Mouse (Mus musculus) olfactory bulb, adult 2 months (tissue): Measurements from ENCODE around the gene Grm3. TPM values are rescaled to one million over a fixed set of nuclear protein-coding genes. Genes with fewer than 3 reads are reported as not detected.

ENCODE experiments used
- H3K27ac ChIP-seq: fragments of 200-500 bp; 2 replicates; pipeline ENCODE4 v1.5.1; 2012; ENCODE audit warnings: low read depth, low read length; ENCODE audit not compliant: insufficient read depth
- H3K4me1 ChIP-seq: fragments of 200-500 bp; 2 replicates; pipeline ENCODE4 v1.6.1; 2012; ENCODE audit warnings: low read length; ENCODE audit not compliant: control insufficient read depth, insufficient read depth
- H3K4me3 ChIP-seq: fragments of 200-500 bp; 2 replicates; pipeline ENCODE4 v1.5.1; 2012; ENCODE audit warnings: mild to moderate bottlenecking, low read depth, low read length, moderate library complexity; ENCODE audit not compliant: insufficient read depth
- CTCF ChIP-seq: fragments of 200-500 bp; IDR thresholded peaks from 2 replicates; pipeline ENCODE4 v1.5.1; 2012; ENCODE audit warnings: low read depth, mild to moderate bottlenecking, low read length, moderate library complexity; ENCODE audit not compliant: insufficient read depth
- POLR2A ChIP-seq: fragments of 200-500 bp; IDR thresholded peaks from 2 replicates; pipeline ENCODE4 v1.6.1; 2012; ENCODE audit warnings: mild to moderate bottlenecking, low read depth, low read length, moderate library complexity; ENCODE audit not compliant: insufficient read depth
- WGBS: fragments of 180-500 bp; shearing (Covaris S2); methylation state at CpG from one replicate; pipeline ENCODE4 v1.1.7; 2018; 5-methylcytosine and 5-hydroxymethylcytosine counted together
- polyA plus RNA-seq: library from polyadenylated mRNA; stranded (reverse); fragments of >200 nt; gene quantifications from 2 replicates; pipeline ENCODE4 v1.2.4, GENCODE M21; 2012; ENCODE audit warnings: low replicate concordance; ENCODE audit not compliant: missing spikeins, insufficient read depth, insufficient read length

Gene Grm3
- polyA plus RNA-seq, 1 experiment = not detected

DNA sequence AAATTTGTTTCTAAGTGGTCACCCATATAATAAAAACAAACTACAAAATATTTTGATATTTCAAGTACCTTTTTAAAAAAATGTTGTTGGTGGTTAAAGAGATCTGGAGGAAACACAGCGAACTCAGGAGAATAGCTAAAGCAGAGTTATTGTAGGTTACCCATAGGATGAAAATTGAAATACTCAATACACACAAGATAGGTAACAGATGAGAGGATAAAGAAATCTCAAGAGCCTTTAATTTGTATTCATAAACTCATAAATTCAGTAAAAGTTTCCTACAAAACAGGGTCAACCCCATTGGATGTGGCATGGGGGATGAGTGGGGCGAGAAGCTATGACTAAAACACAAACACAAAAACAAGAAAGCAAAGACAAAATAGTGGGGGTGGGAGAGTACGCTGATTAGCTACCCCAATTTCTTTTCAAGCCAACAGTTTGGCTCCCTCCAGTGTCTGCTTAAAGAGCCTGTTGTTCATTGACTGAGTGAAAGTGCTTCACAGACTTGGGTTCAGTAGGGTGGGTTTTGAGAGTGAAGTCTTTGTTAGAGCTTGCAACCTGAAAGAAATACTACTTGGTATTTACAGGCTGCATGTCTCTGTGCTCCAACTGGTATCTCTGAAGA lies 21.5 kb downstream of the Grm3 start:
- H3K27ac ChIP-seq = no peak overlapping the region
- no peak for TF ChIP-seq POLR2A
- TF ChIP-seq CTCF = no peak
- no peak overlapping the region for H3K4me3 ChIP-seq
- WGBS = 47% methylated on average over 3 of the region's 3 CpGs
- no peaks in the 10 kb centered on the region for H3K4me1 ChIP-seq

DNA sequence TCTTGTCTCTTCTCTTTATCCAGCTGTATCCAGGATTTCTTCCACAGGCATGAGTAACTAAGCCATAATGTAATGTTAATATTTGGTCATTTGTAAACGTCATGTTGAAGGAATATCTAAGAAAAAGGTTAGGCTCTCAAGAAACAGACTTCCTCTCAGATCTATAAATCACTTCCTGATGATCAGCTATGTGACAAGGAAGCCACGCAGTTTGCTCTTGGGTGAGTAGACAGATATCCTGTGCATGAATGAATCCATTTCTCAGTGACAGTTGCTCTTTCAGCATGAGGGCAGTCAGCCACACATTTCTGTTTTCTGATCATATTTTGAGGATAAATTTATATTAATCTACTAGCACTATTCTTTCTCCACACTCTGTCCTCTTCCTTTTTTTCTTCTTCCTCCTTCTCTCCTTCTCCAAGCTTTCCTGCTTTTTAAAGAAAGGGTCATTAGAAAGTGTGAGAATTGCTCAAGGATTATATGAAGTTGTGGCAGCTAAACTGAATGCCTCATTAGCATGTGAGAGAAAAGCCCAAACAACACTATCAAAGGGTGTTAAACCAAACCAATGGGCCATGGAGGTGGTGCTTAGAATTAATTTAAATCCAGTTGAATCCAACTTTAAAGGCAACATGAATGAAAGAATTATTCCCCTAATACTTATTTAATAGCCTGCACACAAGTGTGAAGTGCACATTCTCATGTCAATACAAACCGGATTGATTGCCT lies 22.1 kb downstream of the Grm3 start:
- TF ChIP-seq CTCF = no peak
- TF ChIP-seq POLR2A = no peak
- Histone ChIP-seq H3K4me3 (no peak overlapping the region), H3K27ac (no peak overlapping the region), H3K4me1 (no peaks in the 10 kb centered on the region)
- 34% methylated on average over 3 of the region's 3 CpGs for WGBS

DNA sequence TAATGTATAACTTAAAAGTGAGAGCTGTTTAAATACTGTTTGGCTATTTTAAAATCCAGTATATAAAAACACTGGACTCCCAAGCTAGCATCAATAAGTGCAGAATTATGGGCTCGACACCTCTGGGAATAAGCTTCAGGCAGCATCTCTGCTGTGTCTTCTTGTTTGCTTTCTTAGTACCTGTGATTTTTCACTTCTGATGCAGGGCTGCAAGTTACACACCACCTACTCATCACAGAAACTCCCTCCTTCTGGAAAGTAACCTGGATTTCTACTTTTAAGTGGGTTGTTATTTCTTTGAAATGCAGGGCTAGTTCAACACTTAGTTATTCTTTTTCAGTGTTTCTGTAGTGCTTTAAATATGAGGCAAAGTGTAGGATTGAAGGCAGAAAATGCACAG lies 32.6 kb downstream of the Grm3 start:
- H3K4me1 ChIP-seq = no peaks in the 10 kb centered on the region
- TF ChIP-seq CTCF (no peak), POLR2A (no peak)
- whole genome bisulfite sequencing = 82% methylated on average over 1 of the region's 1 CpGs
- no peak overlapping the region for H3K4me3 ChIP-seq
- H3K27ac ChIP-seq = no peak overlapping the region

DNA sequence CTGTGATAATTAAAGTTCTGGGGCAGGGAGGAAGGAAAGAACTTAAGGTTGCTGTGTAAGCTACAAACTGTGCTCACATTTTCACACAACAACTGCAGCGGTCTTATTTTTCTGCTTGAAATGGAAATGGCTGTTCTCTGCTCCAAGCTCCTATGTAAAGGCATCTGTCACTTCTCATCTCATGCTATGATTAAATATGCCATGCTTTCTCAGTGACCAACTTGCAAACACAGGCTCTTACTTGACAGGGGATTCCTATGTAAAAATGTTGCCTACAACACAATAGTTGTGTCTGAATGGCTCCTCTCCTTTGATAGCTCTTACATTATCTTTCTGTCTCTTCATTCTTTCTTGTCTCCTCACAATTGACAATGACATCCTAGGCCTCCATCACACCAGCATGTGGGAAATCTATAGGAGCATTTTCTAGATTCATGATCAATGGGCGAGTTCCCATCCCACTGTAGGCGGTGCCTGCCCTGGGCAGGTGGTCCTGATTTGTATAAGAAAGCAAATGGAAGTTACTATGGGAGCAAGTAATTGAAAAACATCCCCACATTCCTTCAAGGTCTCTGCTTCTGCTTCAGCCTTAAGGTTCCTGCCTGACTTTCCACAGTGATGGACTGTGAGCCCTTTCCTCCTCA lies 34.2 kb downstream of the Grm3 start:
- no peak overlapping the region for H3K27ac ChIP-seq
- H3K4me3 ChIP-seq = no peak overlapping the region
- TF ChIP-seq POLR2A = no peak
- TF ChIP-seq CTCF = no peak
- H3K4me1 ChIP-seq = no peaks in the 10 kb centered on the region
- 73% methylated on average over 3 of the region's 3 CpGs for WGBS

DNA sequence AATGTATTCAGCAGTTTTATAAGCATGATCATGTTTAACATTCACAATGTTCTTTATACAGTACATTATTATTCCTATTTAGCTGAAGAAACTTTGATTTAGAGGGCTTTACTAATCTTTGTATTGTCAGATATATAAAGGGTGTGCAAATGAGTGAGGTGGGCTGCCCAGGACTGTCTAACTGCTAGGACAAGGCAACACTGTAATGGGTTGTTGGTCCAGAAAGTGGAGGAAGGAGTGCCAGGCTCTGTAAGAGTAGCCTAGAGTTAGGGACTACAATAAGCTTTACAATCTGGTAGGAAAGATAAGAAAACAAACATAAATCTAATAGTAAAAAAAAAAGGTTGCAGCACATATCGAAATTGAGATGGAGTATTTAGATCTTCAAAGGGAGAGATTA lies 34.8 kb downstream of the Grm3 start:
- no peak for TF ChIP-seq POLR2A
- TF ChIP-seq CTCF = no peak
- no peaks in the 10 kb centered on the region for H3K4me1 ChIP-seq
- 19% methylated on average over 1 of the region's 1 CpGs for WGBS

DNA sequence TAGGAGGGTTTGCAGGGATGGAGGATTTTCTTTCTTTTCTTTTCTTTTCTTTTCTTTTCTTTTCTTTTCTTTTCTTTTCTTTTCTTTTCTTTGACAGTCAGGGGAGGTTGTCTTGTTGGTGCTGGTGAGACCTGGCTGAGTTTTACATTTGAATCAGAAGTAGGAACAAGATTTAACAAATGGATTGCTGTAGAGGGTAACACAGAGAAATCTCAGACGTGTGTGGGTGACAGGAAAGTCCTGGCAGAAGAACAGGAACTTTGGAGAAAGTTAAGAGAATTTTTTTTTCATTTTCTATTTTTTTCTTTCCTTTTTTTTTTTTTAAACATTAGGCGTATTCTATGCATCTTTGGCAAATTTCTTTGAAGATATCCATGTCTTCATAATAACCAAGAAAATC lies 41.8 kb downstream of the Grm3 start:
- TF ChIP-seq POLR2A (no peak), CTCF (no peak)
- Histone ChIP-seq H3K27ac (no peak overlapping the region), H3K4me3 (no peak overlapping the region), H3K4me1 (no peaks in the 10 kb centered on the region)
- WGBS = 78% methylated on average over 2 of the region's 2 CpGs

More for the DNA sequence above, 34.8 kb downstream of the Grm3 start:
- H3K4me3 ChIP-seq = no peak overlapping the region
- H3K27ac ChIP-seq = no peak overlapping the region

DNA sequence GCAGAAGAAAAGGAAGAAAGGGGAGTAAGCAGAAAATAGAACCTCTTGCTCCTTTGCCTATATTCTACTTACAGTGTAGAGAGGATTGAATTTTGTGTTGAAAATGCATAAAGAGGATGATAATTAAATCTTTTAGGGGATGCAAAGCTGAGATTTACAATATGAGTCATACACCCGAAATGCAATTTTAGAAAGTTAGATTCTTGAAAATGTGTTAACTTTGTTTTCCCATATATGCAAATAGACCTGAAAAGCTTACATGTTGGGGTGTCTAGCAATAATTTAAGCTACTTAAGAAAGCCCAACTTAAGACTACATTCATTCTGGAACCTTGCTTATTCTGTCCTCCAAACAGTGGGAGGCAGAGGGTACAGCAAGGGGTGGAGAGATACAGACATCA lies 56.0 kb downstream of the Grm3 start:
- WGBS = 61% methylated on average over 1 of the region's 1 CpGs
- Histone ChIP-seq H3K4me1 (no peaks in the 10 kb centered on the region), H3K27ac (no peak overlapping the region), H3K4me3 (no peak overlapping the region)
- TF ChIP-seq CTCF = no peak
- no peak for TF ChIP-seq POLR2A

DNA sequence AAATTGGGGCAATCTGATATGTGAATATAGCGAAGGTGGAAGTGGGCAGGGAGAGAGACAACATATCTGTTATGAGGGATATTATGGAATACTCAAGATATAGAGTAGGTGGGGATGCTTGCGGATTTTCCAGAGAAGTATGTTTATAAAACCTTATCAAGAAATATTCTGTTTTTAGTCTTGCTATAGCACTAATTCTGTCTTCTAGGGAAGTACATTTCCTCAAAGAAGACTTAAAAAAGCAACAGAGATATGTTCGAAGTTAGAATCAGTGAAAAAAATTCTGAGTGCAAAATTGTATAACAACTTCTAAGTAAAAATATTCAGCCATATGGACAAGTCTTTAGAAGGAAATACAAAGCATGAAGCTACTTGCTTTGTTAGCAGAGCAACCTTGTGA lies 61.6 kb downstream of the Grm3 start:
- Histone ChIP-seq H3K27ac (no peak overlapping the region), H3K4me3 (no peak overlapping the region), H3K4me1 (no peaks in the 10 kb centered on the region; the same call in 1 of the 2 replicates)
- TF ChIP-seq POLR2A (no peak), CTCF (no peak)
- 91% methylated on average over 3 of the region's 3 CpGs for WGBS
